Mouse (Mus musculus) C2C12 (cell line): ENCODE measurements around the gene Wfdc3.

ENCODE experiments used
- CTCF ChIP-seq: IDR thresholded peaks from one replicate; pipeline ENCODE4 v1.5.1; 2011; ENCODE audit not compliant: control insufficient read depth, insufficient read depth, insufficient read length
- FOSL1 ChIP-seq: IDR thresholded peaks from one replicate; pipeline ENCODE4 v1.8.0; 2011; ENCODE audit warnings: mild to moderate bottlenecking, low read length; ENCODE audit not compliant: poor library complexity, insufficient read depth, severe bottlenecking
- MAX ChIP-seq: IDR thresholded peaks from one replicate; pipeline ENCODE4 v1.6.1; 2011; ENCODE audit warnings: mild to moderate bottlenecking, control low read depth
- MYOG ChIP-seq: IDR thresholded peaks from one replicate; pipeline ENCODE4 v1.6.1; 2011; ENCODE audit not compliant: control insufficient read depth, insufficient read length; ENCODE audit errors: extremely low read depth
- USF1 ChIP-seq: IDR thresholded peaks from one replicate; pipeline ENCODE4 v1.6.1; 2011; ENCODE audit warnings: low read depth, mild to moderate bottlenecking, control low read depth, moderate library complexity

DNA sequence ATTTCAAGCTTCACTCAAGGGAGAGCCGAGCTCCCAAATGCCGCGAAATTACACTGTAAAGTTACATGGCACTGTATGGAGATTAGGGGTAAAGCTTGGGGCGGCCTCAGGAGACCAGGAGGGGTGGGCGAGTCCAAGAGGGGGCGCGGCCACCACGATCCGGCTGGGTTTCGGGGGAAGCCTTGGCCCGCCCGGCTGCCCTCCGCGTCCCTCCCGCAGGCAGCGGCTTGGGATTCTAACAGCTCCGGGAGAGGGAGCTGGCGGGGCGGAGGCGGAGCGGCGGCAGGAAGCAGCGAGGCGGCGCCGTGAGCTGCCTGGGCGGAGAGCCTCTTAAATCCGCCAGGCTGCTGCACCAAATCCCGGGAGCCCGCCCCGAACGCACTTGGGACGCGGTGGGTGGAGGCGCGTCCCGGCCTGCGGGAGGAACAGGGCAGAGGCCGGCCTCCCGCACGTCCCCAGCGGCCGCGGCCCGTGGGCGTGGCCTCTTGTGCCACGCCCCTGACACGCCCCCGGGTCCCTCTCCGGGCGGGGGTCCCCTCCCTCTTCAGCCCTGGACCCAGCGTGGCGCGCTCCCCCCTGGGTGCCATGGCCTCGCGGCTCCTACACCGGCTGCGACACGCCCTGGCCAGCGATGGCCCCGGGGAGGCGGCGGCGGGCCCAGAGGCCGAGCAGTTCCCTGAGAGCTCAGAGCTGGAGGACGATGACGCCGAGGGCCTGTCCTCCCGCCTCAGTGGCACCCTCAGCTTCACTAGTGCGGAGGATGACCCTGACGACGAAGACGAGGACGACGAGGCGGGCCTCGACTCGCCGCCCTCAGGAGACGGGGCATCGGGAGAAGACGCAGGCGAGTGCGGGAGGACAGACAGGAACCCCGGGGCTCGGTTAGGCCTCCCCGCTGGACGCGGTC, 40.0 kb upstream of the Wfdc3 start, which contains the start of gene Snx21:
- TF ChIP-seq CTCF (no peak), USF1 (no peak), MYOG (no peak), FOSL1 (no peak), MAX (no peak)
